Mouse (Mus musculus) midbrain, embryonic 13.5 days (tissue): ENCODE measurements at regions not wholly inside any gene's neighbourhood (a gene's known extent, or its start where the extent isn't known, plus 50 kb on each side); places are given as distances from the start of the nearest gene placed in this dataset.
"Not testable (repeated sequence)": the region's sequence is repeated elsewhere in the genome, so short reads cannot be mapped to it uniquely, and the experiment has no call there.

Experiments used
- ATAC-seq: fragments of 200-750 bp; cut with Nextera tagmentation; 2 replicates; pipeline ENCODE4 v1.8.0; 2017; ENCODE audit warnings: mild to moderate bottlenecking, moderate TSS enrichment, moderate library complexity
- H3K27ac ChIP-seq: fragments of 300-500 bp; sonication (generic); 2 replicates; pipeline ENCODE4 v1.5.1; 2015; ENCODE audit warnings: inconsistent platforms, mild to moderate bottlenecking, moderate library complexity
- H3K27me3 ChIP-seq: fragments of 300-500 bp; sonication (generic); 2 replicates; pipeline ENCODE4 v1.6.1; 2015; ENCODE audit warnings: mild to moderate bottlenecking, inconsistent platforms
- H3K36me3 ChIP-seq: fragments of 300-500 bp; sonication (generic); 2 replicates; pipeline ENCODE4 v1.6.1; 2015; ENCODE audit warnings: mild to moderate bottlenecking, inconsistent platforms
- H3K4me1 ChIP-seq: fragments of 300-500 bp; sonication (generic); replicated peaks from 2 replicates; pipeline ENCODE4 v1.6.1; 2015; ENCODE audit warnings: inconsistent platforms
- H3K4me2 ChIP-seq: fragments of 300-500 bp; sonication (generic); replicated peaks from 2 replicates; pipeline ENCODE4 v1.6.1; 2015; ENCODE audit warnings: moderate library complexity, mild to moderate bottlenecking, inconsistent platforms
- H3K4me3 ChIP-seq: fragments of 300-500 bp; sonication (generic); replicated peaks from 2 replicates; pipeline ENCODE4 v1.5.1; 2015; ENCODE audit warnings: mild to moderate bottlenecking, inconsistent platforms
- H3K9ac ChIP-seq: fragments of 300-500 bp; sonication (generic); replicated peaks from 2 replicates; pipeline ENCODE4 v1.6.1; 2015; ENCODE audit warnings: mild to moderate bottlenecking, inconsistent platforms
- H3K9me3 ChIP-seq: fragments of 300-500 bp; sonication (generic); 2 replicates; pipeline ENCODE4 v1.6.1; 2016; ENCODE audit warnings: mild to moderate bottlenecking, inconsistent platforms
- WGBS: fragments of 180-500 bp; shearing (Covaris S2); methylation state at CpG from one replicate; pipeline ENCODE4 v1.1.7; 2015; 5-methylcytosine and 5-hydroxymethylcytosine counted together

DNA sequence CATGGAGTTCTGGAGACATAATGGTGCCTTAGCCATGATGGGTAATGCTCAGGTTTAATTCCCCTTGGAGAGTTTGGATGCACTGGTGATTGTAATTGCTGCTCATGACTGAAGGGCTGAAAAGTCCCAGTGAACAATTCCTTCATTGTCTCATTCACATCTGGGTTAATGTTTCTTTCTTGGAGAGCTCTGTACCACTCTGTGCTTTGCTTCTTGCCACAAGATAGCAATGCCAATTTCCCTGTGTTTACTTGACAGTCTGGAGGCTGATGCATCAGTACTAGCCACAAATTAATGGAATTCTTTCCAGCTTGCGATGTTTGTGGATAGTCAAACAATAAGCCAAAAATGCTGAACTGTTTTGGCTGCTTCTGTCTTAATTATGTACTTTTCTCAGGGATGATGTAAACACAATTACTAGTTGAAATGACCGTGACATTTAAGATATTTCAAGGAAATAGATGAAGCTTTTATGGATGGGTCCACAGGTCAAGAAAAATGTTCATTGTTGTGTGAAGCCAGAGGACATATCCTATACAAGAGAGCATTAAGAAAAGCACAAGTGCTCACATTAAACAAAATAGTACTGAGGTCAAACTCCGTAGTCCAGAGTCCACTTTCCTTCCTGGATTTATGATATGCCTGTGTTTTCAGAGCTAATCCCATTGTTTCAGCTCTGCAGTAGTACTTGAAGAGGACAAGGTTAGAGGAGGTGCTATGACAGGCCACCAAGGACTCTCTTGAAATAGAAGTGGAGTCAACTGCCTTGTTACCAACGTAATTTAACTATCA lies 198.1 kb downstream of the Bmp2 start:
- Histone ChIP-seq H3K4me3 (no peak overlapping the region), H3K9ac (no peak overlapping the region), H3K27me3 (no peaks in the 10 kb centered on the region), H3K9me3 (no peaks in the 10 kb centered on the region), H3K4me2 (no peak overlapping the region), H3K36me3 (no peaks in the 10 kb centered on the region), H3K4me1 (no peaks in the 10 kb centered on the region), H3K27ac (no peak overlapping the region)
- 82% methylated on average over 4 of the region's 4 CpGs for WGBS
- ATAC-seq: no peak

DNA sequence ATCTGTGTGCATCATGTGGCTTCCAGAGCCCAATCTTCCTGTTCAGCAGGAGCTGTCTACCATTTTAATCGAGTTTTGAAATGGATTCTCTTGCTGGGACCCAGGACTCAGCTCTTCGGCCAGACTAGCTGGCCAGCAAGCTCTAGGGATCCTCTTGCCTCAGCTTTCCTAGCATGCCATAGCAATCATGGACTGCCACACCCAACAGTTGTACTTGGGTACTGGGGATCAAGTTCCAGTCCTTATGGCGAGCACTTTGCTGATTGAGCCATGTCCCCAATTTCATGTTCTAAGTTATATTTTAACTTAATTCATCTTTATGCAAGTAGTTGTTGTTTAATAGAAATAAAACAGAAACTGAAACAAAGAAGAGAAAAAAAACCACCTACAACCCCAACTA lies 202.1 kb downstream of the Bmp2 start:
- no peaks in the 10 kb centered on the region for H3K27me3 ChIP-seq
- H3K4me3 ChIP-seq: no peak overlapping the region
- H3K9ac ChIP-seq: no peak overlapping the region
- no peaks in the 10 kb centered on the region for H3K4me1 ChIP-seq
- H3K36me3 ChIP-seq: no peaks in the 10 kb centered on the region
- WGBS: 86% methylated on average over 3 of the region's 3 CpGs
- H3K9me3 ChIP-seq: no peaks in the 10 kb centered on the region
- ATAC-seq: no peak
- no peak overlapping the region for H3K4me2 ChIP-seq
- H3K27ac ChIP-seq: no peak overlapping the region

DNA sequence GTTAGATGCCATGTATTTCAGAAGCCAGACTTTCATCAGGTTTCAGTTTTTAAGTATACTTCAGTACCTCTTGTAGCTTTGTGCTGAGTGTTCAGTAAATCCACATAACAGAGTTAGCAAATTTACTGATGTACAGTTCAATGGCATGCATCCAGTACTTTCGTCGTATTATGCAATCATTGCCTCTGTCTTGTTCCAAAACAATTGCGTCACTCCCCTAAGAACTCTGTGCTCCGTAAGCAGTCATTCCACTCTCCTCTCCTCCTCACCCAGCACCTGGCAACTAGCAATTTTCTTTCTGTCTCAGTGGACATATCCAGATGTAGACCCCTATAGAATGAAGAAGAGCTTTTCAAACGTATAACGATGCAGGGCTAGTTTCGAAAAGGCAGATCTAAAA lies 209.5 kb downstream of the Bmp2 start:
- Histone ChIP-seq H3K36me3 (no peaks in the 10 kb centered on the region), H3K4me2 (no peak overlapping the region), H3K27me3 (no peaks in the 10 kb centered on the region), H3K9ac (no peak overlapping the region), H3K4me3 (no peak overlapping the region), H3K9me3 (no peaks in the 10 kb centered on the region), H3K4me1 (no peaks in the 10 kb centered on the region), H3K27ac (no peak overlapping the region)
- 85% methylated on average over 7 of the region's 7 CpGs for WGBS
- ATAC-seq: no peak

DNA sequence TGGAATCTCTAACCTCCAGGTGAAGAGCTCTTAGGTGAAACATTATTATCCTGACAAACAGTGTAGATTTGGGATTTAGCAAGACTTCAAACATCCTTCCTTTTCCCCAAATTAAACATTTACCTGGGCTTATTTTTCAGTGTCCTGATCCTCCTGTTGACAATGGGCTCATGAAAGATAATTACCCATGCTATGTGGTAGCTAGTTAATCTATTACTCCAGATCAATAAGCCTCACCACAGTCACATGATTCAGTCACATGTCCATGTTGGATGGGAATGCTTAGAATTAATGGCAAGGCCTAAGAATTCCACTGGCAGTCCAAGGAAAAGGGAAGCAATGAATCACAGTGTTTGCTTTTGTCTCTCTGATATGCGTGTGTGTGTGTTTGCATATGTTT lies 216.6 kb downstream of the Bmp2 start:
- H3K27me3 ChIP-seq: no peaks in the 10 kb centered on the region
- no peaks in the 10 kb centered on the region for H3K36me3 ChIP-seq
- H3K4me2 ChIP-seq: no peak overlapping the region
- H3K4me3 ChIP-seq: no peak overlapping the region
- no peak for ATAC-seq
- H3K9ac ChIP-seq: no peak overlapping the region
- H3K9me3 ChIP-seq: no peaks in the 10 kb centered on the region
- WGBS: 93% methylated on average over 1 of the region's 1 CpGs
- H3K4me1 ChIP-seq: no peaks in the 10 kb centered on the region
- H3K27ac ChIP-seq: no peak overlapping the region

DNA sequence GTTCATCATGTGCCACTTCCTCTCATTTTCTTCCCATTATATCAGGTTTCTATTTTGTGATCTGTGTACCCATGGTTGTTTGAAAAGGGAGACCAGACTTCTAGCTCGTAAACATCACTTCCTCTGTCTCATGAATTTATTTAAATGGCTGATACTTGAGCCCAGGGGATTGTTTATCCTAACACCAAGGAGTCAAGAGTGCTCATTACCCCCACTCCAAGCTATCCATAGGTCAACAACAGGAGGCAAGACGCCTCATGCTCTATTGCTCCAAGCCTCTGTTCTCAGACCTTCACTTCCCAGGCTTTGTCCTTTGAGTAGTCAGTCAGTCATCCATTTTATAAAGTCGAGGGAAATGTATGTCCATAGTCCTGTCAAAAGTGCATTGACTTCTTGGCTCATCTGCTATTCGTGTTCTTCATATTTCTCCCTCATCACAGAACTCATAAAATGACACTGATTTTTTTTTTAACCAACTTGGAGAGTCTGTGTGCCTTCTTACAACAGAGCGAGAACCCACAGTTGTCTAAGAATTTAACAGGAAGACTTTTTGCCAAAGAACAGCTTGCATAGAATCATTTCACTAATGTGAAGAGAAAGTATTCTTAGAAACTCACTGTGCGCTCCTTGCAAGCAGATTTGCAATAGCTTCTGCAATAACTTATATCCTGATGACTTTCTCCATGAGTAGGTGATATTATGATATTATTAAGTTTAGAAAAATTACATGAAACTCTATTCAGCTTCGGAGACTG lies 231.8 kb downstream of the Bmp2 start:
- H3K27ac ChIP-seq: no peak overlapping the region
- H3K9ac ChIP-seq: no peak overlapping the region
- H3K4me3 ChIP-seq: no peak overlapping the region
- no peaks in the 10 kb centered on the region for H3K27me3 ChIP-seq
- no peak overlapping the region for H3K4me2 ChIP-seq
- no peaks in the 10 kb centered on the region for H3K4me1 ChIP-seq
- H3K36me3 ChIP-seq: no peaks in the 10 kb centered on the region
- ATAC-seq: no peak
- H3K9me3 ChIP-seq: no peaks in the 10 kb centered on the region
- WGBS: 80% methylated on average over 7 of the region's 7 CpGs

DNA sequence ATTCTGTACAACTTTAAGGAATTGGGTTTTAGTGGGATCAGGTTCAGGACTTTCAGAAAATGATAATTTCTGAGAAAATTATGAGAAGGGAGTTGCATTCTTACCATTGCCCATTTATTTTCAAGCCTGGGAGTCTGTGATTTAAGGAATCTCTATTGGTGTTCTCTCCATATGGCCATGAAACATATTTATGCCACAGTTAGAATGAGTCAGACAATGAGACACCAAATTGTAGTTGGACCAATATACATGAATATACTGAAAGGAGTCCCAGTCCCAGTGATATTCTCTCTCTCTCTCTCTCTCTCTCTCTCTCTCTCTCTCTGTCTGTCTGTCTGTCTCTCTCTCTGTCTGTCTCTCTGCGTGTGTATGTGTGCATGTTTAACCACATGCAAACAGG lies 239.1 kb downstream of the Bmp2 start:
- Histone ChIP-seq H3K27me3 (no peaks in the 10 kb centered on the region), H3K4me3 (no peak overlapping the region), H3K4me2 (no peak overlapping the region), H3K27ac (no peak overlapping the region), H3K9ac (no peak overlapping the region), H3K36me3 (no peaks in the 10 kb centered on the region), H3K9me3 (no peaks in the 10 kb centered on the region), H3K4me1 (no peaks in the 10 kb centered on the region)
- 82% methylated on average over 1 of the region's 1 CpGs for WGBS
- no peak for ATAC-seq

DNA sequence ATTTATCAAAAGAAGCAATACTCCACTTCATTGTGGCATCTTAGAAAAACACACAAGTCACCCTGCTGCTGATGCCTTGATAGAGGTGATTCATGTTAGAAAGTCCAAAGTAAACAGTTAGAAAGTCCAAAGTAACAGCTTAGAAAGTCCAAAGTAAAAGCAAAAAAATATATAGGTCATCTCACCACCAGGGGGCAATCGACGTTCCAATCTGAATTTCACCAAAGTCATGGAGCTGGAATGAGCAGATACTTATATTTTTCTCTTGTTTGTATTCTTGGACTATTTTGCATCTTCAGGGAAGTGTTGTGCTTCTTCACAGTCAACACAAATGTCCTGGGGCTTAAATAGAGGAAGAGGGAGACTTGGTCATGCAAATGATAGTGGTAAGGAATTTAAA lies 241.3 kb downstream of the Bmp2 start:
- Histone ChIP-seq H3K27me3 (no peaks in the 10 kb centered on the region), H3K36me3 (no peaks in the 10 kb centered on the region), H3K27ac (no peak overlapping the region), H3K4me1 (no peaks in the 10 kb centered on the region), H3K4me2 (no peak overlapping the region), H3K4me3 (no peak overlapping the region), H3K9ac (no peak overlapping the region), H3K9me3 (no peaks in the 10 kb centered on the region)
- ATAC-seq: no peak
- WGBS: 40% methylated on average over 2 of the region's 2 CpGs

DNA sequence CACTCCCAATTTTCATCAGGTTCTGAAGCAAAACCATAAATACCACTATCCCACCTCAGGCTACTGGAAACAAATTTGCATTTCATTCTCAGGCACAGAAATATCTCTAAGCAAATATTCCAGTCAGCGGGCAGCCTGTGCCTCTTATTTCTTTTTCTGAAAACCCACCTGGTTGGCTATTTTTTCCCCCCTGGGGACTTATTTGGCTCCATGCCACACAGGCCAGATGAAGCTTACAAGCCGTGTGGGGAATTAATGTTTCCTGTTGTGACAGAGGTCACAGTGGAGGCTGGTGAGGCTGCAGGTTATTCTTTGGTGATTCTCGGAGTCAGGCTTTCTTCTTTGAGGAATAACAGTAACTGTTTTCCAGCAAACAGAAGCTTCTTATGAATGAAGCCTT lies 250.7 kb downstream of the Bmp2 start:
- no peaks in the 10 kb centered on the region for H3K9me3 ChIP-seq
- ATAC-seq: no peak
- no peak overlapping the region for H3K27ac ChIP-seq
- no peak overlapping the region for H3K4me3 ChIP-seq
- H3K4me2 ChIP-seq: no peak overlapping the region
- H3K36me3 ChIP-seq: no peaks in the 10 kb centered on the region
- H3K9ac ChIP-seq: no peak overlapping the region
- no peaks in the 10 kb centered on the region for H3K4me1 ChIP-seq
- 37% methylated on average over 3 of the region's 3 CpGs for WGBS
- no peaks in the 10 kb centered on the region for H3K27me3 ChIP-seq

DNA sequence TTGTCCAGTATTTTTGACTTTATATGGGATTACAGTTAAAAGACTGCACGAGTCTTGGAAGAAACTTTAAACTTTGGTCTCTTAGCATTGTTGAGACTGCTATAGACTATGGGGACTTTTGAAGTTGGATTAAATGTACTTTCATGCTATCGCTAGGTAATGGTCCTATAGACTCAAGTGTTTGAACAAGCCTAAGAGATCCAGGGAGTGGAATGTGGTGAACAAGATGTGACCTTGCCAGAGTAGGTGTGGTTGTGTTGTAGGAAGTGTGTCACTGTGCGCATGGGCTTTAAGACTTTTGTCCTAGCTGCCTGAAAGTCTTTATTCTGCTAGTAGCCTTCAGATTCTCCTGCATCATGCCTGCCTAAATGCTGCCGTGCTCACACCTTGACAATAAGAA lies 269.5 kb downstream of the Bmp2 start:
- Histone ChIP-seq H3K36me3 (no peaks in the 10 kb centered on the region), H3K4me2 (no peak overlapping the region), H3K9ac (no peak overlapping the region), H3K27me3 (no peaks in the 10 kb centered on the region), H3K4me3 (no peak overlapping the region), H3K4me1 (no peaks in the 10 kb centered on the region), H3K27ac (no peak overlapping the region), H3K9me3 (no peaks in the 10 kb centered on the region)
- no peak for ATAC-seq
- WGBS: 86% methylated on average over 4 of the region's 4 CpGs

DNA sequence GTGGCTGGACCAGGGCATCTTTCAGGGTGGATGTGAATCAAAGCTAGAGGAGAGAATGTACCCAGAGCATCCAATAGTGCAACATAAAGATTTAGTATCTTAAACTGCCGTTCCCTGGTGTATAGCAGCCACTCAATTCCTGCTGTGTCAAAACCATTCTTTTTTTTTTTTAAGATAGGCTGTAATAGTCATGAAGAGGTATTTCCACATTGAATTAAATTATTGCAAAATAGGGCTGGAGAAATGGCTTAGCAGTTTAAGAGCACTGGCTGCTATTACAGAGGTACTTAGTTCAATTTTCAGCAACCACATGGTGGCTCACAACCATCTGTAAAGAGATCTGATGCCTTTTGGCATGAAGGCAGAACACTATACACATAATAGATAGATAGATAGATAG lies 277.4 kb downstream of the Bmp2 start:
- no peaks in the 10 kb centered on the region for H3K36me3 ChIP-seq
- H3K4me2 ChIP-seq: no peak overlapping the region
- 90% methylated on average over 1 of the region's 1 CpGs for WGBS

DNA sequence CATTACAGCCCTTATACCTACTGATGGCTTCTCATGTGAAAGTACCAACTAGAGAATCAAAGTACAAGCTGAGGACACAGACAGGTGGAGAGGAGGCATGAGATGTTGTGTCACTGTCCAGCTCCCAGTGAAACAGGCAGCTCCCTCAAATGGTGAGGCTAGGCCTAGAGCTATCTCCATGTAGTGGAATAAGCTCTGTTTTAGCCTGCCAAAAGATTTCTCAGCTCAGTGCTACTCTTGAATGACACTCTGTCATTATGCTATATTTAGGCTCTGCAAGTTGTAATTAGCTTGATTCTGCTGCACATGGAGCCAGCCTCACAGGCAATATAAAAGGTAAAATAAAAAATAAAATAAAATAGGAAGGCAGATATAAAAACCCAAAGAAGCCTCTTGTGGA lies 298.5 kb downstream of the Bmp2 start:
- Histone ChIP-seq H3K9ac (no peak overlapping the region), H3K36me3 (no peaks in the 10 kb centered on the region), H3K27me3 (no peaks in the 10 kb centered on the region), H3K27ac (no peak overlapping the region), H3K4me2 (no peak overlapping the region), H3K9me3 (no peaks in the 10 kb centered on the region), H3K4me3 (no peak overlapping the region), H3K4me1 (no peaks in the 10 kb centered on the region)
- ATAC-seq: no peak

More for the DNA sequence above, 277.4 kb downstream of the Bmp2 start:
- H3K9ac ChIP-seq: no peak overlapping the region
- ATAC-seq: no peak
- no peaks in the 10 kb centered on the region for H3K4me1 ChIP-seq
- H3K9me3 ChIP-seq: no peaks in the 10 kb centered on the region
- H3K4me3 ChIP-seq: no peak overlapping the region
- H3K27ac ChIP-seq: no peak overlapping the region
- no peaks in the 10 kb centered on the region for H3K27me3 ChIP-seq

DNA sequence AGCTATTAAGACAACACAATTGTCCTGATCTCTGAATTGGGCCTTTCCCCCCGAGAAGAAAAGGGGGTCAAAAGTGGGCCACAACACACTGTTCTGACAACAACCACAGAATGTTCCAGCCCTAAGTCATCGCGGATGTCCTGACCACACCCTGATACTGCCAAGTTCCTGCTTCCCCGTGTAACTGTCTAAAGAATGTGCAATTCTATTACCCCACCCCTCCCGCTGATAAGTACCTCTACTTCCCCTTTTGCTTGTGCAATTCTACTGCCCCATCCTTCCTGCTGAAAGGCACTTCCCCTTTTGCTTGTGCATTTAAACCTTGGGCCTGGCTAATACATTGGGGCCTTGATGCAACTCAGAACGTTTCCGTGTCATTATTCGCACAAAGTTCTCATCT lies 323.0 kb downstream of the Bmp2 start:
- not testable (repeated sequence) for H3K4me2 ChIP-seq, H3K9me3 ChIP-seq, H3K36me3 ChIP-seq, ATAC-seq, H3K4me1 ChIP-seq, H3K4me3 ChIP-seq, H3K9ac ChIP-seq, H3K27ac ChIP-seq, H3K27me3 ChIP-seq
- 90% methylated on average over 8 of the region's 8 CpGs for WGBS

DNA sequence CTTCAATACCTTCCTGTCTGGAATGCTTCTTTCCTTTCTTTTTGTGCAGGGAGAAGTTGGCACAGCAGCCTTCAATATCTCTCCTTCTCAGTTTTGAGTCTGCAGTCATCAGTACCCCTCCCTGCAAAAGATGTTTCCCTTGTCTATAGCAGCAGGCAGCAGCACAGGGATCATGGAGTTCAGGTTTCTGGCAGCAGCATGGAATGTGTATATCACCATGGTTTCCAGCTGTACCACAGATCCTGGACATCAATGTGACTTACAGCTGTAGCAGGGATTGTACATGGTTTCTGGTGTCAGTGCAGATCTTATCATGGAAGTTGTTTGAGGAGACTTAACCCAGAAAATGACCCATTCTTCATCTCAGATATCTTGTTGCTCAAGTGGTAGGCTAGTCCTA lies 331.7 kb downstream of the Bmp2 start:
- ATAC-seq: no peak
- Histone ChIP-seq H3K4me1 (no peaks in the 10 kb centered on the region), H3K27ac (no peak overlapping the region), H3K9me3 (no peaks in the 10 kb centered on the region), H3K27me3 (no peaks in the 10 kb centered on the region), H3K4me3 (no peak overlapping the region), H3K36me3 (no peaks in the 10 kb centered on the region), H3K4me2 (no peak overlapping the region), H3K9ac (no peak overlapping the region)
